8 mouse cellular contexts compared by ENCODE assay signal in genomic region chr4:64200151-64200807, GRCm38 (mm10).
DNase-seq lines count a peak whose midpoint lies in the region; ATAC-seq and TF ChIP-seq lines count a peak whose summit lies in the region.

No protein-coding gene starts in this region.

- WGBS in heart, embryonic 15.5 days = 30% methylated on average over 3 of the region's 3 CpGs
- WGBS in heart, embryonic 11.5 days (ENCODE audit: insufficient replicate concordance) = 62% methylated on average over 3 of the region's 3 CpGs
- 19% methylated on average over 3 of the region's 3 CpGs for WGBS in hindbrain, postnatal 0 days
- 52% methylated on average over 3 of the region's 3 CpGs for WGBS in midbrain, embryonic 16.5 days

- no peak overlapping the region for H3K4me3 ChIP-seq in heart, embryonic 15.5 days
- H3K4me3 ChIP-seq in heart, embryonic 11.5 days (ENCODE audit: low read depth, low read length) = no peak overlapping the region
- H3K4me3 ChIP-seq in hindbrain, postnatal 0 days (ENCODE audit: low read length) = no peak overlapping the region
- H3K4me3 ChIP-seq in midbrain, embryonic 16.5 days (ENCODE audit: low read depth, low read length) = no peak overlapping the region

- H3K36me3 ChIP-seq in heart, embryonic 15.5 days = no peaks in the 10 kb centered on the region
- no peaks in the 10 kb centered on the region for H3K36me3 ChIP-seq in heart, embryonic 11.5 days (ENCODE audit: control insufficient read depth, insufficient read depth, low read length)
- H3K36me3 ChIP-seq in hindbrain, postnatal 0 days (ENCODE audit: insufficient read depth, low read length) = no peaks in the 10 kb centered on the region
- H3K36me3 ChIP-seq in midbrain, embryonic 16.5 days (ENCODE audit: control insufficient read depth, insufficient read depth, low read length) = no peaks in the 10 kb centered on the region

- H3K4me1 ChIP-seq in heart, embryonic 15.5 days (replicated peaks) = no peaks in the 10 kb centered on the region
- H3K4me1 ChIP-seq in heart, embryonic 11.5 days (ENCODE audit: control insufficient read depth, insufficient read depth, low read length) = no peaks in the 10 kb centered on the region
- no peaks in the 10 kb centered on the region; the same call in 1 of the 2 replicates for H3K4me1 ChIP-seq in hindbrain, postnatal 0 days (ENCODE audit: insufficient read depth, low read length)
- peaks cover 6% of the 10 kb centered on the region for H3K4me1 ChIP-seq in midbrain, embryonic 16.5 days (ENCODE audit: control insufficient read depth, insufficient read depth, low read length)

- no peaks in the 10 kb centered on the region; the same call in 1 of the 2 replicates for H3K9me3 ChIP-seq in heart, embryonic 15.5 days (replicated peaks)
- no peaks in the 10 kb centered on the region for H3K9me3 ChIP-seq in heart, embryonic 11.5 days (replicated peaks; ENCODE audit: control insufficient read depth, low read length)
- no peaks in the 10 kb centered on the region for H3K9me3 ChIP-seq in hindbrain, postnatal 0 days (ENCODE audit: low read length)
- H3K9me3 ChIP-seq in midbrain, embryonic 16.5 days (replicated peaks; ENCODE audit: control insufficient read depth, low read length, poor library complexity, severe bottlenecking) = no peaks in the 10 kb centered on the region; the same call in 1 of the 2 replicates

- H3K27me3 ChIP-seq in heart, embryonic 15.5 days = no peaks in the 10 kb centered on the region
- no peaks in the 10 kb centered on the region for H3K27me3 ChIP-seq in heart, embryonic 11.5 days (ENCODE audit: control insufficient read depth, insufficient read depth, low read length)
- no peaks in the 10 kb centered on the region for H3K27me3 ChIP-seq in hindbrain, postnatal 0 days (ENCODE audit: insufficient read depth, low read length)
- no peaks in the 10 kb centered on the region for H3K27me3 ChIP-seq in midbrain, embryonic 16.5 days (ENCODE audit: control insufficient read depth, insufficient read depth, low read depth, low read length)

- no peak overlapping the region for H3K4me2 ChIP-seq in heart, embryonic 15.5 days
- H3K4me2 ChIP-seq in heart, embryonic 11.5 days = no peak overlapping the region
- H3K4me2 ChIP-seq in hindbrain, postnatal 0 days (ENCODE audit: low read depth, low read length) = no peak overlapping the region
- H3K4me2 ChIP-seq in midbrain, embryonic 16.5 days (ENCODE audit: low read length) = no peak overlapping the region

- H3K27ac ChIP-seq in heart, embryonic 15.5 days = no peak overlapping the region
- H3K27ac ChIP-seq in heart, embryonic 11.5 days (ENCODE audit: low read depth, low read length) = no peak overlapping the region
- H3K27ac ChIP-seq in hindbrain, postnatal 0 days = no peak overlapping the region
- H3K27ac ChIP-seq in midbrain, embryonic 16.5 days (ENCODE audit: low read length) = no peak overlapping the region

- peak; percentile 80 for DNase-seq in Muller cell, postnatal 12 days (ENCODE audit: inconsistent ontology term)
- DNase-seq in cerebellum, adult 9-11 months = peak; percentile 93
- DNase-seq in hindbrain, postnatal 0 days (ENCODE audit: low spot score) = peak; percentile 86
- DNase-seq in spleen, postnatal 36 days (ENCODE audit: low spot score in 2 of 2) = no peak
- DNase-seq in natural killer cell, adult 2 months (ENCODE audit: low spot score in 2 of 2) = no peak

- no peak overlapping the region for H3K9ac ChIP-seq in heart, embryonic 15.5 days
- no peak overlapping the region for H3K9ac ChIP-seq in heart, embryonic 11.5 days (ENCODE audit: low read depth, low read length)
- no peak overlapping the region for H3K9ac ChIP-seq in hindbrain, postnatal 0 days (replicated peaks; ENCODE audit: low read length)
- no peak overlapping the region for H3K9ac ChIP-seq in midbrain, embryonic 16.5 days (ENCODE audit: low read depth, low read length)

- 0 out of 2 replicates have a peak, but pooled peaks have one; percentile 39 for ATAC-seq in heart, embryonic 15.5 days (replicated peaks; ENCODE audit: insufficient number of reproducible peaks, insufficient read depth, low FRiP score, low read depth)
- ATAC-seq in heart, embryonic 11.5 days (replicated peaks; ENCODE audit: insufficient number of reproducible peaks, low FRiP score, low TSS enrichment) = no peak
- ATAC-seq in hindbrain, postnatal 0 days = peak; percentile 93
- ATAC-seq in midbrain, embryonic 16.5 days = 0 out of 2 replicates have a peak, but pooled peaks have one; percentile 58

- no peak for TF ChIP-seq CTCF in hindbrain, postnatal 0 days (IDR thresholded peaks at IDR 0.05; ENCODE audit: low read depth)

Comparison
In these comparisons a context has a peak if more than half of its experiments do, and no peak if none do; other contexts are left out.
1. DNase-seq: peak in Muller cell, postnatal 12 days (single experiment), cerebellum, adult 9-11 months (single experiment) and hindbrain, postnatal 0 days (single experiment); none in spleen, postnatal 36 days (0 of 2) and natural killer cell, adult 2 months (0 of 2).